Mouse (Mus musculus) adrenal gland, postnatal 25 days (tissue): ENCODE measurements at regions not wholly inside any gene's neighbourhood (a gene's known extent, or its start where the extent isn't known, plus 50 kb on each side); places are given as distances from the start of the nearest gene placed in this dataset.

Experiments used
- DNase-seq: peaks from one replicate; pipeline ENCODE4 v3.0.0; 2021; ENCODE audit warnings: mixed read lengths

- peak; percentile 10 for DNase-seq
Observed at GRCm38 (mm10) chrX:72330323-72330722, 55.7 kb upstream of the Gabre start.

- DNase-seq, result no peak
Observed at GRCm38 (mm10) chrX:72328822-72329221, 54.2 kb upstream of the Gabre start.
